Mouse (Mus musculus) midbrain, postnatal 0 days (tissue): Measurements from ENCODE around the gene Mief1. TPM values are rescaled to one million over a fixed set of nuclear protein-coding genes. Genes with fewer than 3 reads are reported as not detected.

Source experiments
- ATAC-seq: fragments of 200-750 bp; cut with Nextera tagmentation; 2 replicates; pipeline ENCODE4 v1.8.0; 2017; ENCODE audit warnings: moderate number of reproducible peaks, mild to moderate bottlenecking, moderate TSS enrichment, moderate library complexity; ENCODE audit not compliant: low FRiP score
- DNase-seq: peaks from one replicate; pipeline ENCODE4 v3.0.0-alpha.2; 2015; ENCODE audit warnings: low spot score
- H3K27ac ChIP-seq: fragments of 300-500 bp; sonication (generic); 2 replicates; pipeline ENCODE4 v1.5.1; 2014; ENCODE audit warnings: low read depth, mild to moderate bottlenecking, low read length, mixed read lengths
- H3K27me3 ChIP-seq: fragments of 300-500 bp; sonication (generic); 2 replicates; pipeline ENCODE4 v1.6.1; 2014; ENCODE audit warnings: low read length, control low read depth, mixed read lengths; ENCODE audit not compliant: insufficient read depth
- H3K36me3 ChIP-seq: fragments of 300-500 bp; sonication (generic); 2 replicates; pipeline ENCODE4 v1.6.1; 2014; ENCODE audit warnings: low read length, control low read depth, mixed read lengths; ENCODE audit not compliant: insufficient read depth
- H3K4me1 ChIP-seq: fragments of 300-500 bp; sonication (generic); 2 replicates; pipeline ENCODE4 v1.6.1; 2014; ENCODE audit warnings: mild to moderate bottlenecking, control low read depth, antibody characterized with exemption, low read length, mixed read lengths; ENCODE audit not compliant: insufficient read depth
- H3K4me2 ChIP-seq: fragments of 300-500 bp; sonication (generic); 2 replicates; pipeline ENCODE4 v1.6.1; 2014; ENCODE audit warnings: low read depth, mild to moderate bottlenecking, low read length, mixed read lengths; ENCODE audit not compliant: poor library complexity, severe bottlenecking
- H3K4me3 ChIP-seq: fragments of 300-500 bp; sonication (generic); 2 replicates; pipeline ENCODE4 v1.5.1; 2014; ENCODE audit warnings: low read depth, mild to moderate bottlenecking, low read length, moderate library complexity
- H3K9ac ChIP-seq: fragments of 300-500 bp; sonication (generic); replicated peaks from 2 replicates; pipeline ENCODE4 v1.6.1; 2014; ENCODE audit warnings: mild to moderate bottlenecking, low read length, moderate library complexity, mixed read lengths; ENCODE audit not compliant: poor library complexity, severe bottlenecking
- H3K9me3 ChIP-seq: fragments of 300-500 bp; sonication (generic); 2 replicates; pipeline ENCODE4 v1.6.1; 2016; ENCODE audit warnings: low read length, control low read depth
- CTCF ChIP-seq: IDR thresholded peaks from 2 replicates; pipeline ENCODE4 v1.5.1; 2016; ENCODE audit warnings: antibody characterized with exemption, mild to moderate bottlenecking
- whole genome bisulfite sequencing: fragments of 180-500 bp; shearing (Covaris S2); extraction: QIAGEN DNeasy Blood & Tissue Kit; methylation state at CpG from one replicate; pipeline ENCODE4 v1.1.7; 2014; 5-methylcytosine and 5-hydroxymethylcytosine counted together
- polyA plus RNA-seq: library from polyadenylated mRNA; unstranded; fragments of >200 nt; fragmentation: Nextera tagmentation; extraction: Ambion mirVana; gene quantifications from 2 replicates; pipeline ENCODE4 v1.2.1, GENCODE M21; 2015
- total RNA-seq: library from RNA; depleted of rRNA; stranded (reverse); fragments of >200 nt; gene quantifications from 2 replicates; pipeline ENCODE4 v1.2.3, GENCODE M21; 2014

Gene Mief1
- total and polyA plus RNA-seq, 2 experiments from 2014 or later = 21.9 to 46.3 TPM

DNA sequence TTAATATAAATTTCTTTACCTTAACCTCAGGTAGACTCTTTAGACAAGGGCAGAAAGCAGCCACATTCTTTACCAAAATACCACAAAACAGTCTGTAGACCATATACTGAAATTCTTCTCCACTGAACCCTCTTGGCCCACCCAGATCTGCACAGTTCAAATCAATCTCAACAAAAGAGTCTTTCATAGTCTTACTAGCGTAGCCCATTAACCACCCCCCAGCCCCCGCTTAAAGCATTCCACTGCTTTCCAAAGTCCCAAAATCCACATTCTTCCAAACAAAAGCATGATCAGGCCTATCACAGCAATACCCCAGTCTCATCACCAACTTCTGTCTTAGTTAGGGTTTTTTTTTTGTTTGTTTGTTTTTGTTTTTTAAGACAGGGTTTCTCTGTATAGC is 34.3 kb upstream of the Mief1 start:
- Histone ChIP-seq H3K4me1 (no peaks in the 10 kb centered on the region), H3K4me2 (no peak overlapping the region), H3K36me3 (no peaks in the 10 kb centered on the region), H3K4me3 (no peak overlapping the region), H3K9ac (no peak overlapping the region), H3K27ac (no peak overlapping the region), H3K27me3 (no peaks in the 10 kb centered on the region), H3K9me3 (no peaks in the 10 kb centered on the region)
- TF ChIP-seq CTCF = no peak
- ATAC-seq (no peak), DNase-seq (no peak)
- 59% methylated on average over 2 of the region's 2 CpGs for WGBS

- Histone ChIP-seq H3K36me3 (no peaks in the 10 kb centered on the region), H3K4me3 (no peak overlapping the region), H3K4me1 (no peaks in the 10 kb centered on the region), H3K27ac (no peak overlapping the region), H3K27me3 (no peaks in the 10 kb centered on the region), H3K9me3 (no peaks in the 10 kb centered on the region), H3K4me2 (no peak overlapping the region), H3K9ac (no peak overlapping the region)
- ATAC-seq = no peak
- TF ChIP-seq CTCF = no peak
- DNase-seq = no peak
- 87% methylated on average over 6 of the region's 6 CpGs for WGBS
These were observed 31.6 kb upstream of the Mief1 start for GRCm38 (mm10) chr15:80202111-80202775.

- ATAC-seq (no peak), DNase-seq (no peak)
- Histone ChIP-seq H3K4me1 (no peaks in the 10 kb centered on the region), H3K4me3 (no peak overlapping the region), H3K27me3 (no peaks in the 10 kb centered on the region), H3K4me2 (no peak overlapping the region), H3K9ac (no peak overlapping the region), H3K9me3 (no peaks in the 10 kb centered on the region), H3K36me3 (no peaks in the 10 kb centered on the region), H3K27ac (no peak overlapping the region)
- TF ChIP-seq CTCF = no peak
- 43% methylated on average over 4 of the region's 4 CpGs for WGBS
These were observed 30.4 kb upstream of the Mief1 start for GRCm38 (mm10) chr15:80203406-80203805.

DNA sequence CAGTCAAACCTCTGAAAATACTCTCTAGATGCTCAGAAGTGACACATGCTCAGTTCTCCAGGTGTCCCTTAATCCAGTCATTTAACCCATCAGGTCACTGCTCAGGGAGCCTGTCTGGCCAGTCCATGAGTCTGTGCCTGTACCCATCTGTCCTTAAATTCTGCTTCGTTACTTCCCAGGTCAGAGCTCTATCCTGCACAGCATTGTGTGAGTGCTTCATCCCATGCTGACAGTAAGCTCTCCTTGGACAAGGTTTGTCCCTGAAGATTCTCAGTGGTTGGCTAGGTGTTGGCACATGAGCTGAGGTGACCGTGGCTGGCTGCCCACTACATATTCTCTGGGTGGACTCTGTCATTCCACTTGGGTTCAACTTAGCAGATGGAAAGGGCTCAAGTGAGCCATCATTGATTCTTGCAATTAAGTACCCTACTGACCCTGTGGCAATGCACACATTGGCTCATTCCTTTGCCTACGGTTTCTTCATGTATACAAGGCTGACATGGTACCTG is 27.7 kb upstream of the Mief1 start:
- H3K9ac ChIP-seq = no peak overlapping the region
- no peak overlapping the region for H3K27ac ChIP-seq
- ATAC-seq (no peak), DNase-seq (no peak)
- no peaks in the 10 kb centered on the region for H3K27me3 ChIP-seq
- no peaks in the 10 kb centered on the region for H3K9me3 ChIP-seq
- WGBS = 95% methylated on average over 3 of the region's 3 CpGs
- H3K4me2 ChIP-seq = no peak overlapping the region
- H3K4me3 ChIP-seq = no peak overlapping the region
- peaks cover 4% of the 10 kb centered on the region; the same call in 1 of the 2 replicates for H3K36me3 ChIP-seq
- no peaks in the 10 kb centered on the region for H3K4me1 ChIP-seq
- TF ChIP-seq CTCF = no peak

GRCm38 (mm10) chr15:80208446-80208845 is 25.4 kb upstream of the Mief1 start:
- Histone ChIP-seq H3K4me3 (no peak overlapping the region), H3K9me3 (no peaks in the 10 kb centered on the region), H3K27ac (peak overlapping the region; percentile 32; the same call in 1 of the 2 replicates), H3K36me3 (peaks cover 24% of the 10 kb centered on the region), H3K4me2 (no peak overlapping the region), H3K9ac (no peak overlapping the region), H3K27me3 (no peaks in the 10 kb centered on the region), H3K4me1 (no peaks in the 10 kb centered on the region)
- WGBS = 16% methylated on average over 4 of the region's 4 CpGs
- DNase-seq (no peak), ATAC-seq (no peak)
- TF ChIP-seq CTCF = no peak

- H3K36me3 ChIP-seq = peaks cover 24% of the 10 kb centered on the region
- no peaks in the 10 kb centered on the region for H3K27me3 ChIP-seq
- TF ChIP-seq CTCF = no peak
- no peaks in the 10 kb centered on the region for H3K9me3 ChIP-seq
- DNase-seq = no peak
- H3K4me2 ChIP-seq = no peak overlapping the region
- H3K27ac ChIP-seq = no peak overlapping the region
- no peak overlapping the region for H3K9ac ChIP-seq
- H3K4me3 ChIP-seq = no peak overlapping the region
- no peak for ATAC-seq
- no peaks in the 10 kb centered on the region for H3K4me1 ChIP-seq
These were observed 20.1 kb upstream of the Mief1 start for GRCm38 (mm10) chr15:80213688-80214087.
